Mouse (Mus musculus) bone marrow, adult 2 months (tissue): ENCODE measurements around the gene Zfp185.
"Not testable (repeated sequence)": the region's sequence is repeated elsewhere in the genome, so short reads cannot be mapped to it uniquely, and the experiment has no call there.

ENCODE experiments used
- CTCF ChIP-seq: fragments of 200-500 bp; IDR thresholded peaks from 2 replicates; pipeline ENCODE4 v1.5.1; 2011; ENCODE audit warnings: low read length, control low read depth; ENCODE audit not compliant: control insufficient read depth, insufficient read depth
- POLR2A ChIP-seq: fragments of 200-500 bp; IDR thresholded peaks from 2 replicates; pipeline ENCODE4 v1.6.1; 2011; ENCODE audit warnings: low read depth, mild to moderate bottlenecking, control low read depth, low read length, borderline replicate concordance; ENCODE audit not compliant: control insufficient read depth

DNA sequence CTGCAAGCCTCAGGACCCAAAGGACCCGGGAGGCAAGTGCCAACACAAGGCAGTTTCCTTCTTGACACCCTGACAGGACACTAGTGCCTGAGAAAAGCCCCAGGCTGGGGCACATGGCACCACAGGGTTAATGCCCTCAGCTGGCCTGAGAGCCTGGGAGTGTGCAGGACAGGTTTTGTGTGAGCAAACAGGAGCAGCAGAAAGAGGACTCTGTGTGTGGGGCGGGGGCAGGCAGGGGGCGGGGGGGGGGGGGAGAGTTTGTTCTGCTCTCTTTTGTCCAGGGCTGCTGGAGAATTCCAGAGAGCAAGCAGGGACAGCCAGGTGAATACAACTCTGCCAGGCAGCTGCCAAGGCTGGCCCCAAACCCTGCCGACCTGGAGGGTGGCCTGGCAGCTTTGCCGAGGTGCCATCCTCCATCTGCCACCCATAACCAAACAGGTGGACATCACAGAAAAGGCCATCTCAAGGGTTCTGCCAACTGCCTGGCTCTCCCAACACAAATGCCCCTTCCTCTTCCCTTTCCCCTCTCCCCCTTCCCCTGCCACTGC, 79.7 kb downstream of the Zfp185 start:
- TF ChIP-seq CTCF, POLR2A: not testable (repeated sequence)
